Mouse (Mus musculus) heart, postnatal 0 days (tissue): ENCODE measurements around the gene Slc5a4b. TPM values are rescaled to one million over a fixed set of nuclear protein-coding genes. Genes with fewer than 3 reads are reported as not detected.
"Not testable (repeated sequence)": the region's sequence is repeated elsewhere in the genome, so short reads cannot be mapped to it uniquely, and the experiment has no call there.

Experiments
- ATAC-seq: fragments of 200-750 bp; cut with Nextera tagmentation; 2 replicates; pipeline ENCODE4 v1.8.0; 2017; ENCODE audit warnings: low read depth, moderate number of reproducible peaks, moderate library complexity; ENCODE audit not compliant: insufficient read depth
- DNase-seq: peaks from one replicate; pipeline ENCODE4 v3.0.0-alpha.2; 2016; ENCODE audit warnings: low spot score
- H3K27ac ChIP-seq: fragments of 300-500 bp; sonication (generic); 2 replicates; pipeline ENCODE4 v1.5.1; 2014; ENCODE audit warnings: low read depth, mild to moderate bottlenecking
- H3K27me3 ChIP-seq: fragments of 300-500 bp; sonication (generic); 2 replicates; pipeline ENCODE4 v1.6.1; 2014; ENCODE audit warnings: low read length, mixed read lengths; ENCODE audit not compliant: control insufficient read depth, insufficient read depth
- H3K36me3 ChIP-seq: fragments of 300-500 bp; sonication (generic); replicated peaks from 2 replicates; pipeline ENCODE4 v1.6.1; 2014; ENCODE audit warnings: low read length, mixed read lengths; ENCODE audit not compliant: control insufficient read depth, insufficient read depth
- H3K4me1 ChIP-seq: fragments of 300-500 bp; sonication (generic); 2 replicates; pipeline ENCODE4 v1.6.1; 2014; ENCODE audit warnings: antibody characterized with exemption; ENCODE audit not compliant: control insufficient read depth, insufficient read depth
- H3K4me2 ChIP-seq: fragments of 300-500 bp; sonication (generic); 2 replicates; pipeline ENCODE4 v1.6.1; 2014; ENCODE audit warnings: low read depth, mild to moderate bottlenecking, low read length, moderate library complexity
- H3K4me3 ChIP-seq: fragments of 300-500 bp; sonication (generic); 2 replicates; pipeline ENCODE4 v1.5.1; 2014; ENCODE audit warnings: low read depth, low read length
- H3K9ac ChIP-seq: fragments of 300-500 bp; sonication (generic); replicated peaks from 2 replicates; pipeline ENCODE4 v1.6.1; 2014; ENCODE audit warnings: low read depth, low read length, mixed read lengths
- H3K9me3 ChIP-seq: fragments of 300-500 bp; sonication (generic); replicated peaks from 2 replicates; pipeline ENCODE4 v1.6.1; 2016; ENCODE audit warnings: low read length; ENCODE audit not compliant: control insufficient read depth
- CTCF ChIP-seq: IDR thresholded peaks from 2 replicates; pipeline ENCODE4 v1.5.1; 2016; ENCODE audit warnings: antibody characterized with exemption, control low read depth, low read depth
- EP300 ChIP-seq: IDR thresholded peaks from 2 replicates; pipeline ENCODE4 v1.6.1; 2016; ENCODE audit warnings: antibody characterized with exemption, low read depth
- WGBS: fragments of 180-500 bp; shearing (Covaris S2); extraction: QIAGEN DNeasy Blood & Tissue Kit; methylation state at CpG from one replicate; pipeline ENCODE4 v1.1.7; 2014; 5-methylcytosine and 5-hydroxymethylcytosine counted together
- polyA plus RNA-seq: library from polyadenylated mRNA; unstranded; fragments of >200 nt; fragmentation: Nextera tagmentation; extraction: Ambion mirVana; gene quantifications from 2 replicates; pipeline ENCODE4 v1.2.1, GENCODE M21; 2015
- total RNA-seq: library from RNA; depleted of rRNA; stranded (reverse); fragments of >200 nt; gene quantifications from 2 replicates; pipeline ENCODE4 v1.2.3, GENCODE M21; 2014; ENCODE audit warnings: low replicate concordance

Slc5a4b gene
- total and polyA plus RNA-seq, 2 experiments from 2014 or later: not detected

- ATAC-seq (no peak), DNase-seq (no peak)
- H3K9me3 ChIP-seq: no peaks in the 10 kb centered on the region
- H3K36me3 ChIP-seq: no peaks in the 10 kb centered on the region
- H3K4me2 ChIP-seq: no peak overlapping the region
- H3K4me1 ChIP-seq: no peaks in the 10 kb centered on the region
- H3K9ac ChIP-seq: no peak overlapping the region
- no peak for TF ChIP-seq CTCF
- no peak for TF ChIP-seq EP300
- no peak overlapping the region for H3K27ac ChIP-seq
- H3K4me3 ChIP-seq: no peak overlapping the region
- 59% methylated on average over 9 of the region's 9 CpGs for WGBS
- no peaks in the 10 kb centered on the region for H3K27me3 ChIP-seq
Measured at GRCm38 (mm10) chr10:76097368-76097767, 13.4 kb downstream of the Slc5a4b start.

GRCm38 (mm10) chr10:76096580-76096979 is 14.2 kb downstream of the Slc5a4b start:
- no peak for TF ChIP-seq CTCF
- no peak for TF ChIP-seq EP300
- H3K4me1 ChIP-seq: no peaks in the 10 kb centered on the region
- ATAC-seq (no peak), DNase-seq (no peak)
- H3K36me3 ChIP-seq: no peaks in the 10 kb centered on the region
- no peak overlapping the region for H3K9ac ChIP-seq
- no peak overlapping the region for H3K27ac ChIP-seq
- no peak overlapping the region for H3K4me2 ChIP-seq
- H3K27me3 ChIP-seq: no peaks in the 10 kb centered on the region
- WGBS: 76% methylated on average over 8 of the region's 8 CpGs
- H3K4me3 ChIP-seq: no peak overlapping the region
- no peaks in the 10 kb centered on the region for H3K9me3 ChIP-seq

- WGBS: 78% methylated on average over 2 of the region's 2 CpGs
- H3K27me3 ChIP-seq, DNase-seq, H3K9me3 ChIP-seq, ATAC-seq, H3K4me1 ChIP-seq, H3K36me3 ChIP-seq, H3K27ac ChIP-seq, H3K4me2 ChIP-seq, H3K9ac ChIP-seq, H3K4me3 ChIP-seq: not testable (repeated sequence)
Measured at GRCm38 (mm10) chr10:76077008-76077407, 33.8 kb downstream of the Slc5a4b start.

GRCm38 (mm10) chr10:76072080-76072479 is 38.7 kb downstream of the Slc5a4b start:
- ATAC-seq, H3K9ac ChIP-seq, H3K36me3 ChIP-seq, DNase-seq, H3K4me2 ChIP-seq, H3K4me3 ChIP-seq, H3K9me3 ChIP-seq, H3K27me3 ChIP-seq, H3K27ac ChIP-seq, H3K4me1 ChIP-seq: not testable (repeated sequence)
- 86% methylated on average over 5 of the region's 5 CpGs for WGBS

GRCm38 (mm10) chr10:76067674-76068613 is 42.8 kb downstream of the Slc5a4b start:
- TF ChIP-seq CTCF: no peak
- no peak for TF ChIP-seq EP300
- 33% methylated on average over 12 of the region's 12 CpGs for whole genome bisulfite sequencing
- H3K4me1 ChIP-seq: no peaks in the 10 kb centered on the region
- no peak for DNase-seq
- no peaks in the 10 kb centered on the region for H3K27me3 ChIP-seq
- H3K9ac ChIP-seq: no peak overlapping the region
- ATAC-seq: no peak
- no peak overlapping the region for H3K4me2 ChIP-seq
- no peak overlapping the region for H3K4me3 ChIP-seq
- no peak overlapping the region for H3K27ac ChIP-seq
- no peaks in the 10 kb centered on the region for H3K9me3 ChIP-seq
- H3K36me3 ChIP-seq: no peaks in the 10 kb centered on the region

DNA sequence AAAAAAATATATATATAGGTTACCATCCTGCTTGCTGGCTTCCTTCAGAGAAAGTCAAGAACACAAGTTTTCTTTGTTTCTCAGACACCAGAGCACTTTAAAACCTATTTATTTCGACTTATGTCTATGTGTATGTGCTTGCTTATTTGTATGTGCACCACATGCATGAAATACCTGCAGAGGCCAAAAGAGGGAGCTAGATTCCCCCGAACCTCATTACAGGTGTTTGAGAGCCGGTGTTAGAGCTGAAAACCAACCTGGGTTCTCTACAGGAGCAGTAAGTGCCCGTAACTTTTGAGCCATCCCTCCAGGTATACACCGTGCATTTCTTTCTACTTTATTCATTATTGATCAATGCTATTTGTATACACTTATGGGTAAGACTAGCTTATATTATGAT is 48.3 kb downstream of the Slc5a4b start:
- no peak overlapping the region for H3K4me3 ChIP-seq
- H3K9ac ChIP-seq: no peak overlapping the region
- no peaks in the 10 kb centered on the region for H3K27me3 ChIP-seq
- H3K4me1 ChIP-seq: no peaks in the 10 kb centered on the region
- H3K27ac ChIP-seq: no peak overlapping the region
- H3K4me2 ChIP-seq: no peak overlapping the region
- ATAC-seq (no peak), DNase-seq (no peak)
- WGBS: 82% methylated on average over 5 of the region's 5 CpGs
- H3K9me3 ChIP-seq: no peaks in the 10 kb centered on the region
- TF ChIP-seq CTCF: no peak
- TF ChIP-seq EP300: no peak
- no peaks in the 10 kb centered on the region for H3K36me3 ChIP-seq
